Mouse (Mus musculus): ENCODE results near the gene Rab3a. TPM values are rescaled to one million over a fixed set of nuclear protein-coding genes. Genes with fewer than 3 reads are reported as not detected.
A peak's percentile ranks its signal among the peaks of the same experiment; 100 is the strongest.

Rab3a gene
- polyA plus RNA-seq, 2 experiments, result 1.6 to 2.7 TPM

DNA sequence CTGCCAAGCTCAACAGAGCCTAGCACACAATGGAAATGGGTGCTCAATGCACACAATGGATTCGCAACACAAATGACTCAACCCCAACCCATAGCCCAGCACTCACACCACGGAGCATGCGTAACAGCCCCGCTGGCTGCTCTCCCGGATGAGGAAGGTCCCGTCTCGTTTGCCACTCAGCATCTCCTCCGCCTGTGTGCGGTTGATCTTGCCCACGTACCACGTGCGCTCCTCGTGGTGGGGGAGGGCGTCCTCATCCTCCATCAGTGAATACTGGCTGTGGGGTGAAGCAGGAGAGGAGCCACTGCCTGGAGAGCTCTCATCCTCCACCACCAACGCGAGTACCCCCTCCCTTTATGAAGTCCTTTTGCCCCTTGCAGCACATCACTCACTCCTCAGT, 14.5 kb downstream of the Rab3a start:
- H3K27me3 ChIP-seq (ENCODE audit: control insufficient read depth, insufficient read depth, low read length), result no peaks in the 10 kb centered on the region
- no peak overlapping the region for H3K27ac ChIP-seq
- ATAC-seq (ENCODE audit: insufficient read depth) (no peak), DNase-seq (ENCODE audit: low read depth in 3 of 3, low spot score in 3 of 3) (no peak)
- no peak overlapping the region for H3K4me3 ChIP-seq (ENCODE audit: insufficient read depth in 1 of 2, low read depth in 2 of 2, low read length in 2 of 2)
- no peak overlapping the region for H3K9ac ChIP-seq (replicated peaks)
- H3K9me3 ChIP-seq (ENCODE audit: control insufficient read depth, low read length), result no peaks in the 10 kb centered on the region
- peaks cover 33 to 40% of the 10 kb centered on the region in 2 experiments for H3K4me1 ChIP-seq (replicated peaks; ENCODE audit: control insufficient read depth in 2 of 2, insufficient read depth in 2 of 2, low read length in 1 of 2)
- WGBS (ENCODE audit: insufficient replicate concordance), result 77% methylated on average over 16 of the region's 16 CpGs
- TF ChIP-seq EP300 (IDR thresholded peaks at IDR 0.05; ENCODE audit: low read depth), result no peak
- H3K36me3 ChIP-seq (replicated peaks; ENCODE audit: control insufficient read depth, insufficient read depth, low read depth), result no peaks in the 10 kb centered on the region; the same call in 1 of the 2 replicates
- no peak overlapping the region for H3K4me2 ChIP-seq (ENCODE audit: low read depth)

DNA sequence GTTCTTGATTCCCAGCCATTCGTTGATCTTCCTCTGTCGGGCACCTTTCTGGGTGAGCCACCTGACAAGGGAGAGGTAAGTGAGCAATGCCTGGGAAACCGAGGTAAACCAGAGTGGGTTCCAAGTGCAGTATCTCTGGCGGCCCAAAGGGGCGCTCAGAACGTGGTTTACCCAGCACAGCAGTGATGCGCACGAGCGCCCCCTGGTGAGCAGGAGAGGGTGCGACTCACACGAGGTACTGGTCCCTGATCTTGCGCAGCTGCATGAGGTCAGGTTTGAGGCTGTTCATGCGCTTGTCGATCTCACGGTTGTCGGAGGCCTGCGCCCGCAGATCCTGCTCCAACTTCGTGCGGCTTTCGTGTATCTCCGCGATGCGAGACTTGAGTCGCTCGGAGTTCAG, 14.9 kb downstream of the Rab3a start:
- H3K4me1 ChIP-seq (replicated peaks; ENCODE audit: control insufficient read depth in 2 of 2, insufficient read depth in 2 of 2, low read length in 1 of 2), result peaks cover 29 to 36% of the 10 kb centered on the region in 2 experiments

DNA sequence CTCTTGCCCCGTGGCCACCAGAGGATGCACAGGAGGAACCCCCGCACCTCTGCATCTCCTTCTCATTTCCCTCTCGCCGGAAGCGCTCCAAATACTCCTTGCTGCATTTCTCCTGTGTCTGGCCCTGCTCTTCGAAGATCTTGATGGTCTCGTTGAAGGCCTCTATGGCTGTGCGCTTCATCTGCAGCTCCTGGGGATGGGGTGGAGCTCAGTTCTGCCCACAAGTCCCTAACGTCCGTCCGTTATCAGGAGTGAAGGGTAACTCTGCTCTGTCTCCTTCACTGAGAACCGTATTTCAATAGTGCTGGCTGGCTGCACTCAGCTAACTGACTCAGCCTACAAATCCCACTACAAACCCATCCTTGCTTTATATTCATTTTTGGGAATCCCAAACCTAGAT, 15.4 kb downstream of the Rab3a start:
- Histone ChIP-seq H3K9ac (replicated peaks) (no peak overlapping the region), H3K4me2 (ENCODE audit: low read depth) (peak overlapping the region; percentile 19), H3K27ac (no peak overlapping the region), H3K36me3 (replicated peaks; ENCODE audit: control insufficient read depth, insufficient read depth, low read depth) (no peaks in the 10 kb centered on the region; the same call in 1 of the 2 replicates), H3K4me1 (replicated peaks; ENCODE audit: control insufficient read depth in 2 of 2, insufficient read depth in 2 of 2, low read length in 1 of 2) (peaks cover 24 to 31% of the 10 kb centered on the region in 2 experiments), H3K27me3 (ENCODE audit: control insufficient read depth, insufficient read depth, low read length) (no peaks in the 10 kb centered on the region), H3K4me3 (ENCODE audit: insufficient read depth in 1 of 2, low read depth in 2 of 2, low read length in 2 of 2) (no peak overlapping the region), H3K9me3 (ENCODE audit: control insufficient read depth, low read length) (no peaks in the 10 kb centered on the region)
- ATAC-seq (ENCODE audit: insufficient read depth) (peak; percentile 59), DNase-seq (ENCODE audit: low read depth in 3 of 3, low spot score in 3 of 3) (no peak)
- TF ChIP-seq EP300 (IDR thresholded peaks at IDR 0.05; ENCODE audit: low read depth) (no peak), CTCF (IDR thresholded peaks at IDR 0.05; ENCODE audit: low read depth) (no peak)
- 23% methylated on average over 12 of the region's 12 CpGs for WGBS (ENCODE audit: insufficient replicate concordance)

More for the DNA sequence above, 14.9 kb downstream of the Rab3a start:
- ATAC-seq (ENCODE audit: insufficient read depth) (peak; percentile 75), DNase-seq (ENCODE audit: low read depth in 3 of 3, low spot score in 3 of 3) (peak; percentile 83 to 91 (median 87))
- H3K4me2 ChIP-seq (ENCODE audit: low read depth), result 0 out of 2 replicates have a peak overlapping the region, but pooled peaks have one; percentile 11
- no peak overlapping the region for H3K9ac ChIP-seq (replicated peaks)
- TF ChIP-seq EP300 (IDR thresholded peaks at IDR 0.05; ENCODE audit: low read depth), result no peak
- peak; percentile 100 for TF ChIP-seq CTCF (IDR thresholded peaks at IDR 0.05; ENCODE audit: low read depth)
- no peak overlapping the region for H3K27ac ChIP-seq
- H3K36me3 ChIP-seq (replicated peaks; ENCODE audit: control insufficient read depth, insufficient read depth, low read depth), result no peaks in the 10 kb centered on the region; the same call in 1 of the 2 replicates
- no peaks in the 10 kb centered on the region for H3K9me3 ChIP-seq (ENCODE audit: control insufficient read depth, low read length)
- WGBS (ENCODE audit: insufficient replicate concordance), result 2% methylated on average over 26 of the region's 26 CpGs
- no peak overlapping the region for H3K4me3 ChIP-seq (ENCODE audit: insufficient read depth in 1 of 2, low read depth in 2 of 2, low read length in 2 of 2)
- no peaks in the 10 kb centered on the region for H3K27me3 ChIP-seq (ENCODE audit: control insufficient read depth, insufficient read depth, low read length)

DNA sequence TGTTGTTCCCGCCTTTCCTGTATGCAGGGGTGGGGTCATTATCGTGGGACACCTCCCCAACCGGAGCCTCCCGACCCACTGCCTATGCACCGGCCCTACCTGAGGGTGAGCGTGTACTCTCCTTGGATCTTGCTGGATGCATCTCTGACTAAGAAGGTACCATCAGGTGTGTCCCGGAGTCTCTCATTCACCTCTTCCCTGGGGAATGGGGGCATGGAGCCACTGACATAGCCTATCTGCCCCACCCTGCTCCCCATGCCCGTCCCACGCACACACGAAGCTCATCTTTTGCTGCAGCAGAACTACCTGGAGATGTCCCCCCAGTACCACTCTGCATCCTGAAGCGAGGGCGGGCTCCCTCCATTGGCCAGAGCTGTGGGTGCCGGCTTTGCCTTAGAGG, 16.3 kb downstream of the Rab3a start:
- H3K9ac ChIP-seq (replicated peaks), result no peak overlapping the region
- no peak overlapping the region for H3K4me3 ChIP-seq (ENCODE audit: insufficient read depth in 1 of 2, low read depth in 2 of 2, low read length in 2 of 2)
- ATAC-seq (ENCODE audit: insufficient read depth) (no peak), DNase-seq (ENCODE audit: low read depth in 3 of 3, low spot score in 3 of 3) (no peak)
- H3K4me1 ChIP-seq (replicated peaks; ENCODE audit: control insufficient read depth in 2 of 2, insufficient read depth in 2 of 2, low read length in 1 of 2), result peaks cover 18 to 28% of the 10 kb centered on the region in 2 experiments
- H3K27ac ChIP-seq, result no peak overlapping the region
- no peak for TF ChIP-seq CTCF (IDR thresholded peaks at IDR 0.05; ENCODE audit: low read depth)
- no peak for TF ChIP-seq EP300 (IDR thresholded peaks at IDR 0.05; ENCODE audit: low read depth)
- no peaks in the 10 kb centered on the region; the same call in 1 of the 2 replicates for H3K36me3 ChIP-seq (replicated peaks; ENCODE audit: control insufficient read depth, insufficient read depth, low read depth)
- H3K9me3 ChIP-seq (ENCODE audit: control insufficient read depth, low read length), result no peaks in the 10 kb centered on the region
- WGBS (ENCODE audit: insufficient replicate concordance), result 84% methylated on average over 13 of the region's 13 CpGs
- H3K27me3 ChIP-seq (ENCODE audit: control insufficient read depth, insufficient read depth, low read length), result no peaks in the 10 kb centered on the region
- no peak overlapping the region for H3K4me2 ChIP-seq (ENCODE audit: low read depth)

DNA sequence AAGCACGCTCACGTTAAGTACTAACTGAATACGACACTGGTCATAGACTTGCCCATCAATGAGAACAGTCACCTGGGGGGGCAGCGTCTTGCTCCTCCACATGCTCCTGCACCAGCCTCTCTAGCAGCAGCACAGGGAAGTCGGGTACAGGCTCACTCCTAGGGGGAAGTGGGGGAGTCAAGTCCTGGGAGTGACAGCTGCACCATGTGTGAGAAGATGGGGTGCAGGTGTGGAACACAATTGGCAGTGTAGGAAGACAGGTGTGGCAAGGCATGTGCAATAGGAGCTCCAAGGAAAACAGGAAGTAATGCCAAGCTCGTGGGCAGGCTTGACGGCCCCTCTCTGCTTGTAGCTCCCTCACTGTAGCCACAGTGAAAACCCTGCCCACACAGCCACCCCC, 16.7 kb downstream of the Rab3a start:
- Histone ChIP-seq H3K4me1 (replicated peaks; ENCODE audit: control insufficient read depth in 2 of 2, insufficient read depth in 2 of 2, low read length in 1 of 2) (peaks cover 16 to 24% of the 10 kb centered on the region in 2 experiments), H3K9me3 (ENCODE audit: control insufficient read depth, low read length) (no peaks in the 10 kb centered on the region), H3K9ac (replicated peaks) (no peak overlapping the region), H3K4me3 (ENCODE audit: insufficient read depth in 1 of 2, low read depth in 2 of 2, low read length in 2 of 2) (no peak overlapping the region), H3K4me2 (ENCODE audit: low read depth) (no peak overlapping the region), H3K27me3 (ENCODE audit: control insufficient read depth, insufficient read depth, low read length) (no peaks in the 10 kb centered on the region), H3K36me3 (replicated peaks; ENCODE audit: control insufficient read depth, insufficient read depth, low read depth) (no peaks in the 10 kb centered on the region; the same call in 1 of the 2 replicates), H3K27ac (no peak overlapping the region)
- DNase-seq (ENCODE audit: low read depth in 3 of 3, low spot score in 3 of 3) (no peak), ATAC-seq (ENCODE audit: insufficient read depth) (no peak)
- TF ChIP-seq CTCF (IDR thresholded peaks at IDR 0.05; ENCODE audit: low read depth) (no peak), EP300 (IDR thresholded peaks at IDR 0.05; ENCODE audit: low read depth) (no peak)
- 75% methylated on average over 7 of the region's 7 CpGs for WGBS (ENCODE audit: insufficient replicate concordance)
